Mouse (Mus musculus): Measurements from ENCODE around the gene Gucd1. TPM values are rescaled to one million over a fixed set of nuclear protein-coding genes. Genes with fewer than 3 reads are reported as not detected.
A peak's percentile ranks its signal among the peaks of the same experiment; 100 is the strongest.
"Not testable (repeated sequence)": the region's sequence is repeated elsewhere in the genome, so short reads cannot be mapped to it uniquely, and the experiment has no call there.

Gucd1 gene
- polyA plus RNA-seq, 1 experiment from 2014 or later: 24.0 TPM

DNA sequence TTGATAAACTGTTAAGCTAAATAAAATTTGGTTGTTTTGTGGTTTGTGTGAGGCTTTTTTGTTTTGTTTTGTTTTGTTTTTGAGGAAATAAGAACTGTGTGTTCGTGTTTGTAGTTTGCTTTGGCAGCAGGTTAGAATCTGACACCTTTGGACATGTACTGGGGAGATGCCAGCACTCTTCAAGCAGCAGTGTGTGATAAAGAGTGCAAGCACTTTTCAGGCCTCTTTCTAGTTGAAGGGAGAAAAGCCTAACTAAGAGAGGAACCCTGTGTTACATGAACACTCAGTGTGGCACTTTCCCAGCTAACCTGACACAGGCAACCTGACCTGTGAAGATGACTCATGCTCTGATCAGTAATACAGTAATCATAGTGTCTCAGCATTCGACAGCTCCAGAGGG is 17.7 kb upstream of the Gucd1 start:
- Histone ChIP-seq H3K27me3 (no peaks in the 10 kb centered on the region), H3K4me2 (no peak overlapping the region), H3K9ac (replicated peaks) (no peak overlapping the region), H3K9me3 (no peaks in the 10 kb centered on the region), H3K4me1 (replicated peaks) (no peaks in the 10 kb centered on the region), H3K36me3 (peaks cover 63% of the 10 kb centered on the region), H3K27ac (no peak overlapping the region), H3K4me3 (replicated peaks) (no peak overlapping the region)
- WGBS: 94% methylated on average over 2 of the region's 2 CpGs
- ATAC-seq (ENCODE audit: insufficient number of reproducible peaks, insufficient read depth, low FRiP score, low TSS enrichment, low read depth): no peak

DNA sequence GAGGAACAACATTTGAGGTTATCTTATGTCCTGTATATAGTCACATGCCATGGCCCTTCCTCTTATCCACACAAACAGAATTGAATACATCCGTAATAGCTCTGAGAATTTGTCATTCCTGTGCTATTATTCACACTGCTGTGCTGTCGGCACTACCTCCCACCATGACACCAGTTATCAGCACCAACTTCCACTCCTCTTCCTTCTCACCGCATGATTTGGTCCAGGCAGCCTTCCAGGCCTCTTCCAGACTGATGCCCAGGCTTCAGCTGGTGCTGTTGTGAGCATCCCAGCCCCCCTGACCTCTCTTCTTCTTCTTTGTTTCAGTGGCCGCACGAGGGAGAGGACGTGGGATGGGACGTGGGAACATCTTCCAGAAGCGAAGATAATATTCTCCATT is 17.2 kb upstream of the Gucd1 start:
- WGBS: 89% methylated on average over 8 of the region's 8 CpGs
- Histone ChIP-seq H3K27me3 (no peaks in the 10 kb centered on the region), H3K36me3 (peaks cover 68% of the 10 kb centered on the region), H3K9ac (replicated peaks) (no peak overlapping the region), H3K4me3 (replicated peaks) (no peak overlapping the region), H3K4me2 (no peak overlapping the region), H3K9me3 (no peaks in the 10 kb centered on the region), H3K4me1 (replicated peaks) (no peaks in the 10 kb centered on the region), H3K27ac (no peak overlapping the region)
- no peak for ATAC-seq (ENCODE audit: insufficient number of reproducible peaks, insufficient read depth, low FRiP score, low TSS enrichment, low read depth)

- 92% methylated on average over 8 of the region's 8 CpGs for WGBS
Measured at GRCm38 (mm10) chr10:75534216-75534615, 16.4 kb upstream of the Gucd1 start.

DNA sequence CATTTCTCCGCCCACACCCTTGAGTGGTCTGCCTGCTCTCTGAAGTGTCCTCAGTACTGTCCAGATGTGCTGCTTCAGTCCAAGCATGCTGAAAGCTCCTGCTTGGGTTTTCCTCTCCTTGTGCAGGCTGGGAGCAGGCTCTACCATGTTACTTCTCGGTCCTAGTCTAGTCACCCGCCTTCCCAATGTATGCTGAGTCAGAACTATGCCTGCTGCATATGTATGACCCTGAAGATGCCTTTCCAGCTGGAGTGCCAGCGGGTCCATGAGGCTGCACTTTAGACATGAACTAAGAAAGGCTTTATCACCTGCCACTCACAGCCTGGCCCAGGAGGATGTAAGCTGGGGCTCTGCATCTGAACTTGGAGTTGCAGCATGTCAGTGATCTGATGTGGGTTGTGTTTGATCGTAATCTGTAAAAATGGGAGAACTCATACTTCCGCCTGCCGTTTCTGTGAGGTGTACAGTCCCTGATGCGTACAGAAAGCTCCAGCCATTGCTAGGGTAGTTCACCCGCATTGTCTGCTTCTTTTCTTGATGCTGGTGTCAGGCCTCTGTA is 13.8 kb upstream of the Gucd1 start:
- Histone ChIP-seq H3K4me3 (replicated peaks) (no peak overlapping the region), H3K4me1 (replicated peaks) (no peaks in the 10 kb centered on the region), H3K27me3 (no peaks in the 10 kb centered on the region), H3K36me3 (peaks cover 90% of the 10 kb centered on the region), H3K9ac (replicated peaks) (no peak overlapping the region), H3K4me2 (no peak overlapping the region), H3K27ac (no peak overlapping the region), H3K9me3 (no peaks in the 10 kb centered on the region)
- no peak for ATAC-seq (ENCODE audit: insufficient number of reproducible peaks, insufficient read depth, low FRiP score, low TSS enrichment, low read depth)
- WGBS: 90% methylated on average over 9 of the region's 9 CpGs

More at GRCm38 (mm10) chr10:75534216-75534615, 16.4 kb upstream of the Gucd1 start:
- H3K36me3 ChIP-seq: peaks cover 73% of the 10 kb centered on the region
- no peak overlapping the region for H3K27ac ChIP-seq
- ATAC-seq (ENCODE audit: insufficient number of reproducible peaks, insufficient read depth, low FRiP score, low TSS enrichment, low read depth): no peak
- H3K9me3 ChIP-seq: no peaks in the 10 kb centered on the region
- H3K9ac ChIP-seq (replicated peaks): no peak overlapping the region
- no peaks in the 10 kb centered on the region for H3K4me1 ChIP-seq (replicated peaks)
- H3K27me3 ChIP-seq: no peaks in the 10 kb centered on the region
- H3K4me3 ChIP-seq (replicated peaks): no peak overlapping the region
- H3K4me2 ChIP-seq: no peak overlapping the region

DNA sequence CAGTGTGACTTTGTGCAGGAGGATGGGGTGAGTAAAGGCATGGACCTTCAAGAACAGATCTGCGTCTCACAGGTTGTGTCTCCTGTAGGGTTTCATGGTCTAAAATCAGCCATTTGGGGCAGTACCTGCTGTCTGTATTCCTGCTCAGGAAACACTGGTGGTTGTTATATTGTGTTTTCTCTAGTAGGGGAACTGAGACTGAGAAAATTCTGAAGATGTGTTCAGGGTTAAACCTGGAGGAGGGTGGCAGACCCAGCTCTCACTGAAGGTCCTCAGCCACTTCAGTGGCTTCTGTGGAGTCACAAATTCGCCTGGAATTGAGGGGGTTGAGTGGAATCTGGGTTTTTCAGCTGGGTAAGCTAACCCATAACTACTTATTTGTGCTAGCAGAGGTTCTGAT is 12.6 kb upstream of the Gucd1 start:
- WGBS: 75% methylated on average over 2 of the region's 2 CpGs
- no peak for ATAC-seq (ENCODE audit: insufficient number of reproducible peaks, insufficient read depth, low FRiP score, low TSS enrichment, low read depth)
- Histone ChIP-seq H3K9ac (replicated peaks) (no peak overlapping the region), H3K4me3 (replicated peaks) (no peak overlapping the region), H3K36me3 (peaks cover 88% of the 10 kb centered on the region), H3K4me2 (no peak overlapping the region), H3K9me3 (no peaks in the 10 kb centered on the region), H3K27me3 (no peaks in the 10 kb centered on the region), H3K4me1 (replicated peaks) (no peaks in the 10 kb centered on the region), H3K27ac (no peak overlapping the region)

GRCm38 (mm10) chr10:75525450-75525849 is 7.7 kb upstream of the Gucd1 start:
- H3K9ac ChIP-seq (replicated peaks); H3K4me3 ChIP-seq (replicated peaks); H3K27me3 ChIP-seq; H3K9me3 ChIP-seq; H3K4me2 ChIP-seq; H3K27ac ChIP-seq; ATAC-seq (ENCODE audit: insufficient number of reproducible peaks, insufficient read depth, low FRiP score, low TSS enrichment, low read depth); H3K4me1 ChIP-seq (replicated peaks): not testable (repeated sequence)
- WGBS: 93% methylated on average over 9 of the region's 9 CpGs
- peaks cover 87% of the 10 kb centered on the region for H3K36me3 ChIP-seq

GRCm38 (mm10) chr10:75521643-75522042 is 3.9 kb upstream of the Gucd1 start:
- Histone ChIP-seq H3K9ac (replicated peaks) (no peak overlapping the region), H3K27me3 (no peaks in the 10 kb centered on the region), H3K4me1 (replicated peaks) (peaks cover 17% of the 10 kb centered on the region), H3K36me3 (peaks cover 71% of the 10 kb centered on the region), H3K4me3 (replicated peaks) (no peak overlapping the region), H3K4me2 (no peak overlapping the region), H3K27ac (no peak overlapping the region), H3K9me3 (no peaks in the 10 kb centered on the region)
- WGBS: 80% methylated on average over 4 of the region's 4 CpGs
- no peak for ATAC-seq (ENCODE audit: insufficient number of reproducible peaks, insufficient read depth, low FRiP score, low TSS enrichment, low read depth)

- Histone ChIP-seq H3K4me1 (replicated peaks) (peaks cover 27% of the 10 kb centered on the region), H3K9me3 (no peaks in the 10 kb centered on the region), H3K27ac (no peak overlapping the region), H3K9ac (replicated peaks) (no peak overlapping the region), H3K27me3 (no peaks in the 10 kb centered on the region), H3K4me2 (no peak overlapping the region), H3K36me3 (peaks cover 62% of the 10 kb centered on the region), H3K4me3 (replicated peaks) (no peak overlapping the region)
- 90% methylated on average over 5 of the region's 5 CpGs for WGBS
- ATAC-seq (ENCODE audit: insufficient number of reproducible peaks, insufficient read depth, low FRiP score, low TSS enrichment, low read depth): no peak
Measured at GRCm38 (mm10) chr10:75520581-75520980, 2.8 kb upstream of the Gucd1 start.

DNA sequence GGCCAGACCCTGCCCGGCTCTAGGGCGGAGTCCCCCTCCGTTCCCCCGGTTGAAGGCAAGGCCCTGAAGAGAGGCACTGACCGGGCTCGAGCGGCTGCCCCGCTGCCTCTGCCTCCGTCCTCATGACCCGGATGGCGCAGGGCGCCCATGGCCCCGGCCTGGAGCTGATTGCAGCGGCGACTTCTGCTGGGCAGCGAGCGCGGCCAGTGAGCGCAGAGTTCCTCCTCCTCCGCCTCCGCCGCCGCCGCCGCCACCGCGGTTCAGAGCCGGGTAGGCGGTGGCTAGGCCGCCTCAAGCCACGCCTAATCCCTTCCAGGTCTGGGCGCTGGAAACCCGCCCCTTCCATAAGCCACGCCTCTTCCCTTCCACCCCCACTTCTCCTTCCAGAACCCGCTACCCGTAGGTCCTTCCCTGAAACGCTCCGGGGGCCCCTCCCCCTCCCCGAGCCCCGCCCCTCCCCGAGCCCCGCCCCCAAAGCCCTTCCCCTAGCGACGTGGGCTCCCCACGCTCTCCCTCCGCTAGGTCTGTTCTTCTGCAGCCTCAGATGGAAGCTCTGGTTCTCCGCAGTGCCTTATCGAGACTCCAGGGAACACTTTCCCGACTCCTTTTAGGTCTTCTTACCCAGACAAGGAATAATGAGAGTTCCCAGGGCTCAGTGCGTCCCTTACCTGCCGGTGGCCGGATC is 557 bp downstream of the Gucd1 start, which contains the start of gene Snrpd3:
TSS of gene Snrpd3 (plus strand) at position 479 of the 685 bp plus-strand sequence.
- Histone ChIP-seq H3K9me3 (no peaks in the 10 kb centered on the region), H3K27ac (peak within 1 kb of the TSS; percentile 98), H3K4me1 (replicated peaks) (peaks cover 30% of the 10 kb centered on the region), H3K4me3 (replicated peaks) (peak within 1 kb of the TSS; percentile 80), H3K36me3 (peaks cover 39% of the 10 kb centered on the region), H3K9ac (replicated peaks) (peak within 1 kb of the TSS; percentile 89), H3K4me2 (peak within 1 kb of the TSS; percentile 93), H3K27me3 (no peaks in the 10 kb centered on the region)
- under 1% methylated on average over 35 of the region's 52 CpGs for WGBS
- ATAC-seq (ENCODE audit: insufficient number of reproducible peaks, insufficient read depth, low FRiP score, low TSS enrichment, low read depth): peak; percentile 97

DNA sequence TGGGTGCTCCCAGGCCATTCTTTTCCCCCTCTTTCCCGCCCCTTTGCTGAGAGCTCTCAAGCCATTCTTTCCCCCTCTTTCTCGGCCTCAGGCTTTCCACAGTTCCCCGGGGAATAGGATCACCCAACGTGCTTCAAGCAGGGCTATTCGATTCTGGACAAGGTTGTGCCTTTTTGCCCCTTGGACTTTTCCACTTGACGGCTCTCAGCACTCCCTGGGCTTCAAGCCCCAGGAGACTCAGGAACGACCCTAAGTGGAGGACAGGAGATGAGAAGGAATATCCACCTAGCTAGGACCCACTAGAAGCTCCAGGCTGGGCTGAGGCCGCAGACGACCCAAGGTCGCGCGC is 1.1 kb downstream of the Gucd1 start:
- WGBS: 1% methylated on average over 12 of the region's 12 CpGs
- Histone ChIP-seq H3K4me1 (replicated peaks) (peaks cover 30% of the 10 kb centered on the region), H3K27ac (peak overlapping the region; percentile 93), H3K9me3 (no peaks in the 10 kb centered on the region), H3K9ac (replicated peaks) (peak overlapping the region; percentile 89), H3K4me2 (peak overlapping the region; percentile 93), H3K4me3 (replicated peaks) (peak overlapping the region; percentile 80), H3K27me3 (no peaks in the 10 kb centered on the region), H3K36me3 (peaks cover 39% of the 10 kb centered on the region)
- no peak; the same call in 1 of the 2 replicates for ATAC-seq (ENCODE audit: insufficient number of reproducible peaks, insufficient read depth, low FRiP score, low TSS enrichment, low read depth)

DNA sequence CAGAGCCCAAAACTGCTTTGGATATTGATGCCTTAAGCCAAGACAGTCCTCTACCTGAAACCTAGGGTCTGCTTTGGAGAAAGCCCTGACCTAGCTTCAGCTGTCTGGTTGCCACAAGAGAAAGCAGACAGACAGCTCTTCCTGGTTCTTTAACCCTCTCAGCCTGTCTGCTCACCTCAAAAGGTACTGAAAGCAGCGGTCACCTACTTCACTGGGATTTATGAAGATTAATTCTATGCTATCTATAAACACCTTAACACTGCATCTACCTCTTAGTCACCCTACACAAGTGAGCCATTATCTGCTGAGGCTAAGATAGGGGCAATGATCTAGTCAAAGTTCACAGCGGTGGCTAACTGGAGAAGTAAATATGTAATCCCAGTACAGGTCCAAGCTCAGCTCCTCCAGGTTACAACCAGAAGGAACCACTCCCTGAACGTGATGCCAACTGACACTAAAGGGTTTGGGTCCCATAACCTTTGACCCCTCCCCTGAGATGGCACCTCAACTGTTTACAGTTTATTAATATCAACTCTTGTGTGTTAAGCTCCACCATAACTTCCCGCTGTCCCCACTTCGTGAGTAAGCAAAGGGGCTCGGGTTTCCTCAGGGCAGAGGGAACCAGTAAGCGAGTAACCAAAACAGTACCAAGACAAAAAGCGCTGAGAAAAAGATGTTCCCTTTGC is 1.6 kb downstream of the Gucd1 start:
- peak overlapping the region; percentile 93; the same call in 1 of the 2 replicates for H3K27ac ChIP-seq
- 20% methylated on average over 8 of the region's 8 CpGs for WGBS
- peak overlapping the region; percentile 93 for H3K4me2 ChIP-seq
- no peaks in the 10 kb centered on the region for H3K27me3 ChIP-seq
- peaks cover 30% of the 10 kb centered on the region for H3K4me1 ChIP-seq (replicated peaks)
- H3K36me3 ChIP-seq: peaks cover 39% of the 10 kb centered on the region
- no peak for ATAC-seq (ENCODE audit: insufficient number of reproducible peaks, insufficient read depth, low FRiP score, low TSS enrichment, low read depth)
- H3K9ac ChIP-seq (replicated peaks): peak overlapping the region; percentile 89
- H3K9me3 ChIP-seq: no peaks in the 10 kb centered on the region
- H3K4me3 ChIP-seq (replicated peaks): peak overlapping the region; percentile 80

Measured in limb, embryonic 12.5 days (tissue).